Mouse (Mus musculus) kidney, postnatal 0 days (tissue): ENCODE data around the gene Cspg5. TPM values are rescaled to one million over a fixed set of nuclear protein-coding genes. Genes with fewer than 3 reads are reported as not detected.
A peak's percentile ranks its signal among the peaks of the same experiment; 100 is the strongest.

Experiments
- ATAC-seq: fragments of 200-750 bp; cut with Nextera tagmentation; replicated peaks from 2 replicates; pipeline ENCODE4 v1.8.0; 2017; ENCODE audit warnings: low read depth, moderate number of reproducible peaks, moderate TSS enrichment, moderate library complexity; ENCODE audit not compliant: low FRiP score
- DNase-seq: peaks from one replicate; pipeline ENCODE4 v3.0.0-alpha.2; 2016; ENCODE audit warnings: low spot score
- H3K27ac ChIP-seq: fragments of 300-500 bp; sonication (generic); 2 replicates; pipeline ENCODE4 v1.5.1; 2014; ENCODE audit warnings: mild to moderate bottlenecking
- H3K27me3 ChIP-seq: fragments of 300-500 bp; sonication (generic); 2 replicates; pipeline ENCODE4 v1.6.1; 2014; ENCODE audit warnings: low read length, mixed read lengths; ENCODE audit not compliant: insufficient read depth
- H3K36me3 ChIP-seq: fragments of 300-500 bp; sonication (generic); 2 replicates; pipeline ENCODE4 v1.6.1; 2014; ENCODE audit warnings: low read length, mixed read lengths; ENCODE audit not compliant: insufficient read depth
- H3K4me1 ChIP-seq: fragments of 300-500 bp; sonication (generic); replicated peaks from 2 replicates; pipeline ENCODE4 v1.6.1; 2014; ENCODE audit warnings: antibody characterized with exemption, low read length, mixed read lengths; ENCODE audit not compliant: insufficient read depth
- H3K4me2 ChIP-seq: fragments of 300-500 bp; sonication (generic); 2 replicates; pipeline ENCODE4 v1.6.1; 2014; ENCODE audit warnings: mild to moderate bottlenecking, low read length, moderate library complexity, mixed read lengths
- H3K4me3 ChIP-seq: fragments of 300-500 bp; sonication (generic); replicated peaks from 2 replicates; pipeline ENCODE4 v1.5.1; 2014; ENCODE audit warnings: low read depth, low read length
- H3K9ac ChIP-seq: fragments of 300-500 bp; sonication (generic); 2 replicates; pipeline ENCODE4 v1.6.1; 2014; ENCODE audit warnings: low read depth, low read length
- H3K9me3 ChIP-seq: fragments of 300-500 bp; sonication (generic); replicated peaks from 2 replicates; pipeline ENCODE4 v1.6.1; 2016; ENCODE audit warnings: low read length, inconsistent platforms, mixed read lengths
- CTCF ChIP-seq: IDR thresholded peaks from 2 replicates; pipeline ENCODE4 v1.5.1; 2016; ENCODE audit warnings: antibody characterized with exemption, low read depth, mild to moderate bottlenecking, moderate library complexity
- WGBS: fragments of 180-500 bp; shearing (Covaris S2); extraction: QIAGEN DNeasy Blood & Tissue Kit; methylation state at CpG from one replicate; pipeline ENCODE4 v1.1.7; 2014; 5-methylcytosine and 5-hydroxymethylcytosine counted together
- polyA plus RNA-seq: library from polyadenylated mRNA; unstranded; fragments of >200 nt; fragmentation: Nextera tagmentation; extraction: Ambion mirVana; gene quantifications from 2 replicates; pipeline ENCODE4 v1.2.1, GENCODE M21; 2015

The Cspg5 gene
- polyA plus RNA-seq, 1 experiment from 2014 or later = 2.8 TPM

DNA sequence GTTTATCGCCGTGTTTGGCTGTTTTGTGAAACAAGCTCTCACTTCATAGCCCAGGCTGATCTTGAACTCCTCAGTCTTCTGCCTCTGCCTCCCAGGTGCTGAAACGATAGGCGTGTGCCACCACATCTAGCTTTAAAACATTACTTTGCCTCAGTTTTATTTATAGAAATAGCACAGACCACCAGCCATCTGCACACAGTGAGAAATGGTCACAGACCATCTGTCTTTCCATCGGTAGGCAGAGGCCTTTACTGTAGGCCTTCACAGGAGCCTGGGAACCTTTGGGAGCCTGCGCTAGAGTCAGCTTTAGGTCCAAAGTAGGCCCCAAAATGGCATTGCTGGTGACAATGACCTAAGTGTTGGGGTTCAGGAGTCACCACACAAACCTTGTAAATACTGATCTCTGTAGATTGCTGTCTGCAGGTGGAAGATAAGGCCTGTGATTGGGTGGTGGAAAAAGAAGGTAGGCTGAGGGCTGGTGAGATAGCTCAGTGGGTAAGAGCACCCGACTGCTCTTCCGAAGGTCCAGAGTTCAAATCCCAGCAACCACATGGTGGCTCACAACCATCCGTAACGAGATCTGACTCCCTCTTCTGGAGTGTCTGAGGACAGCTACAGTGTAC is 40.6 kb downstream of the Cspg5 start:
- no peak for TF ChIP-seq CTCF
- 94% methylated on average over 8 of the region's 10 CpGs for WGBS
- H3K4me3 ChIP-seq = no peak overlapping the region
- no peak overlapping the region for H3K27ac ChIP-seq
- no peaks in the 10 kb centered on the region for H3K27me3 ChIP-seq
- no peaks in the 10 kb centered on the region for H3K9me3 ChIP-seq
- H3K36me3 ChIP-seq = no peaks in the 10 kb centered on the region
- ATAC-seq (no peak), DNase-seq (no peak)
- H3K4me1 ChIP-seq = no peaks in the 10 kb centered on the region
- H3K4me2 ChIP-seq = no peak overlapping the region
- H3K9ac ChIP-seq = no peak overlapping the region

DNA sequence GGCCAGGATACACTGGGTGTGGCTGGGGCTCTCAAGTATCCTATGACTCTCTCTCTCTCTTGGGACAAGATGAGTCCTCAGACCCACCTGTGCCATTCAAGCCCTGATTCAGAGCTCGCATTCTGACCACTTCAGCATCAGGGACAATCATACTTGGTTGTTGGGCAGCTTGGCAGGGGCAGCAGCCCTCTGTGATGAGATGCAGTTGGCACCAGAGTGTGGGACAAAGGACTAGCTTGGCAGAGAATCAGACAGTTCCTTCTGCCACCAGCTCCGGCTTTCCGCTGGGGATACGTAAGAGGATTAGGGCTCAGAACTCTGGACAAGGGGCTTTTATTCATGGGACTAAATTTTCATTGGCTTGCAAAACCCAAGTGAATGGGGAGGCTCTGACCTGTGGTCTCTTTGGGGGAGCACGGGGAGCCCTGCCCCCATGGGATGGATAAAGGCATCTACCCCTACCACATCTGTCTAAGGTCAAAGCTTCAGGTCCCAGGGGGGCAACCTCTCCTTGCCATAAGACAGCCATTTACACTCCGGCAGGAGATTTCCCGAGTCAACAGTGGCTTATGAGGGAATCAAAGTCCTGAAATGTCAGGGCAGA is 43.8 kb downstream of the Cspg5 start:
- no peak overlapping the region for H3K27ac ChIP-seq
- H3K9ac ChIP-seq = no peak overlapping the region
- H3K4me3 ChIP-seq = no peak overlapping the region
- H3K36me3 ChIP-seq = no peaks in the 10 kb centered on the region
- H3K4me2 ChIP-seq = no peak overlapping the region
- ATAC-seq (no peak), DNase-seq (no peak)
- H3K9me3 ChIP-seq = no peaks in the 10 kb centered on the region
- no peaks in the 10 kb centered on the region for H3K4me1 ChIP-seq
- no peak for TF ChIP-seq CTCF
- H3K27me3 ChIP-seq = no peaks in the 10 kb centered on the region
- WGBS = 82% methylated on average over 7 of the region's 7 CpGs

DNA sequence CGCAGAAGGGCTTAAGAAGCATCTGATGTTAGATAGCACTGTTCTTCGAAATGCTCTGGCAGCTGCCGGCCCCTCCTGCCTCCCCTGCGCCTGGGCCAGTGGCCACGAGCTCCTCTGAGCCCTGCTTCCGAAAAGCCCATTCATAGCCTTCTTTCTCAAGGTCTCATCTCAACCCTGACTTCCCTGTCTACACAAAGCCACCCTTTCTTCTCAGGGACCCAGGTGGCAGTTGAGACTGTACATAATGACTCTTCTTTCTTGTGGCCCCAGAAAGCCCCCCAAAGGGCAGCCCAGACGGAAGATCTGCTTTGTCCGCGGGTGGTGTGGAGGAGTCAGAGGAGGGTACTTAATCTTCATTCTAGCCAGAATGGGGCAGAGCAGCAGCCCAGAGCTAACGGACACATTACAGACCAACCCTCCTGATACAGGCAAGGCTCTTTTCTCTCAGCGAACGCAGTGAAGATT is 49.7 kb downstream of the Cspg5 start:
- Histone ChIP-seq H3K36me3 (no peaks in the 10 kb centered on the region), H3K4me2 (no peak overlapping the region), H3K4me3 (no peak overlapping the region), H3K27me3 (no peaks in the 10 kb centered on the region), H3K9ac (no peak overlapping the region), H3K27ac (no peak overlapping the region), H3K4me1 (no peaks in the 10 kb centered on the region), H3K9me3 (no peaks in the 10 kb centered on the region)
- ATAC-seq (no peak), DNase-seq (no peak)
- WGBS = 61% methylated on average over 12 of the region's 12 CpGs
- no peak for TF ChIP-seq CTCF

DNA sequence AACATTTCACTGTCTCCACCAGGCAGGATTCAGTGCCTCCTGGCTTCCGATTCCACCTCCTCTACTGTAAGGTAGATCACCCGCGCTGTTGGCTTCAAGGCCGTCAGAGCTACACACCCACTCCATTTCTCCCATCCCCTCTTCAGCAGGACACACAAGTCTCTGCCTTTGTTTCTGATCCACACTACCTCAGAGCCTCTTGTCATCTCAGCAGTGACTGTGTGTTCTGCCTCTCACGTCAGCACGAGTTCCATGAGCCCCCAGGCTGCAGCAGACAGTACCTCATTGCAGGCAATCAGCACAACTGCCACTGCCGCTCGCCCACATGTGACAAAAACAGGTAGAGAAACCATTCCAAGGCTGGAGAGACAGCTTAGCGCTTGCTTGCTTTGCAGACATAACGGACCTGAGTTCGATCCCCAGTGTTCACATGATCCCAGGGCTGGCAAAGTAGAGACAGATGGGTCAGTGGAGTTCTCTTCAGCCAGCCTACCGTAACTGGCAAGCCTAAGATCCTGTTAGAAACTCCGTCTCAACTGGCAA is 50.4 kb downstream of the Cspg5 start:
- TF ChIP-seq CTCF = no peak
- no peak for DNase-seq
- Histone ChIP-seq H3K27ac (no peak overlapping the region), H3K4me3 (no peak overlapping the region), H3K36me3 (no peaks in the 10 kb centered on the region), H3K9ac (no peak overlapping the region), H3K27me3 (no peaks in the 10 kb centered on the region), H3K4me1 (no peaks in the 10 kb centered on the region), H3K4me2 (no peak overlapping the region), H3K9me3 (no peaks in the 10 kb centered on the region)
- WGBS = 87% methylated on average over 13 of the region's 13 CpGs
- no peak for ATAC-seq

DNA sequence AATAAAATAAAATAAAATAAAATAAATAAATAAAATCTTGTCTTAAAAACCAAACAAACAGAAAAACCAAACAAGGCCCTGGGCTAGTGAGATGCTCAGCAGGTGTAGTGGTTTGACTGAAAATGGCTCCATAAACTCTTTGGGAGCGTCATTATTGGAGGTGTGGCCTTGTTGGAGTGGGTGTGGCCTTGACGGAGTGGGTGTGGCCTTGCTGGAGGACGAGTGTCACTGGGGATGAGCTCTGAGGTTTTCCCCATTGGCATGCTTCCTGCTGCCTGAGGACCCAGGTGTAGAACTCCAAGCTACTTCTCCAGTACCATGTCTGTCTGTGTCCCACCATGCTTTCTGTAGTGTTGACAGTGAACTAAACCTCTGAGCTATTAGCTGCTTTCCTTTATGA is 51.2 kb downstream of the Cspg5 start:
- H3K4me3 ChIP-seq = no peak overlapping the region

DNA sequence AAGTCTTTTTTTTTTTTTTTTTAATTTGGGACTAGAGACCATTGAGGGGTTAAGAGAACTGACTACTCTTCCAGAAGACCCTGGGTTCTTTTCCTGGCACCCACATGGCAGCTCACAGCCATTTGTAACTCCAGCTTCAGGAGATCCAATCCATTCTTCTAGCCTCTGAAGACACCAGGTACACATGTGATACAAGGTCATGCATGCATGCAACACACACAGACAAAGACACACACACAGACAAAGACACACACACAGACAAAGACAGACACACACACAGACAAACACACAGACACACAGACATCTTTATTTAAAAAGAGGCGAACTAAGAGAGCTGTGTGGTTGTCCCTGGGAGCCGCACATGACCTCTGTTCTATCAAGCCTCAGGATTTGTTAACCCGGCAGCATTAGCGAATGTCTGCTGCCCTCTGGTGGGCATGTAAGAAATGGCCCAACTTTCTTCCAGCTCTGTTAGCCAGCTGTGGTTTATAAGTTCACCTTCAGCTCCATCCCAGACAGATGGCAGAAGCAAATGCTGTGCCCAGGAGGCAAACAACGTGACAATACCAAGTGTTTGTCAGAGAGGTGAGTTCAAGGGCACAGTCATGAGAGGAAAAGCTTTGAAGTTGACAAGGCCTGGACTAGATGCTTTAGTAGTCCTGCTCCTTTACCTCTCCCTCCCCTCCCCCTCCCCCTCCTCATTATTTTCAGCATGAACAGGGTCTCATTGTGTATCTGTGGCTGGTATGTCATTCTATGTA is 53.5 kb downstream of the Cspg5 start:
- no peaks in the 10 kb centered on the region for H3K27me3 ChIP-seq
- 3% methylated on average over 5 of the region's 5 CpGs for WGBS
- DNase-seq (peak; percentile 92), ATAC-seq (peak; percentile 49)
- no peak overlapping the region for H3K4me2 ChIP-seq
- H3K9me3 ChIP-seq = no peaks in the 10 kb centered on the region
- no peak overlapping the region for H3K9ac ChIP-seq
- H3K4me1 ChIP-seq = no peaks in the 10 kb centered on the region
- no peaks in the 10 kb centered on the region for H3K36me3 ChIP-seq
- no peak overlapping the region for H3K27ac ChIP-seq
- no peak overlapping the region for H3K4me3 ChIP-seq
- TF ChIP-seq CTCF = peak; percentile 96

More for the DNA sequence above, 51.2 kb downstream of the Cspg5 start:
- Histone ChIP-seq H3K4me2 (no peak overlapping the region), H3K9ac (no peak overlapping the region), H3K4me1 (no peaks in the 10 kb centered on the region), H3K36me3 (no peaks in the 10 kb centered on the region), H3K27me3 (no peaks in the 10 kb centered on the region), H3K9me3 (no peaks in the 10 kb centered on the region), H3K27ac (no peak overlapping the region)
- no peak for TF ChIP-seq CTCF
- ATAC-seq = no peak
- no peak for DNase-seq
- WGBS = 50% methylated on average over 3 of the region's 3 CpGs
